Mouse (Mus musculus) neural tube, embryonic 12.5 days (tissue): ENCODE results near the gene Uba52. TPM values are rescaled to one million over a fixed set of nuclear protein-coding genes. Genes with fewer than 3 reads are reported as not detected.

ENCODE experiments used
- ATAC-seq: fragments of 200-750 bp; cut with Nextera tagmentation; 2 replicates; pipeline ENCODE4 v1.8.0; 2017; ENCODE audit warnings: low read depth, mild to moderate bottlenecking, moderate TSS enrichment, moderate library complexity; ENCODE audit not compliant: low FRiP score
- H3K27ac ChIP-seq: fragments of 300-500 bp; sonication (generic); 2 replicates; pipeline ENCODE4 v1.5.1; 2016
- H3K27me3 ChIP-seq: fragments of 300-500 bp; sonication (generic); replicated peaks from 2 replicates; pipeline ENCODE4 v1.6.1; 2016; ENCODE audit warnings: mild to moderate bottlenecking
- H3K36me3 ChIP-seq: fragments of 300-500 bp; sonication (generic); 2 replicates; pipeline ENCODE4 v1.6.1; 2016; ENCODE audit warnings: mild to moderate bottlenecking
- H3K4me1 ChIP-seq: fragments of 300-500 bp; sonication (generic); 2 replicates; pipeline ENCODE4 v1.6.1; 2016
- H3K4me2 ChIP-seq: fragments of 300-500 bp; sonication (generic); replicated peaks from 2 replicates; pipeline ENCODE4 v1.6.1; 2016; ENCODE audit warnings: mild to moderate bottlenecking
- H3K4me3 ChIP-seq: fragments of 300-500 bp; sonication (generic); 2 replicates; pipeline ENCODE4 v1.5.1; 2016
- H3K9ac ChIP-seq: fragments of 300-500 bp; sonication (generic); 2 replicates; pipeline ENCODE4 v1.6.1; 2016; ENCODE audit warnings: mild to moderate bottlenecking
- H3K9me3 ChIP-seq: fragments of 300-500 bp; sonication (generic); 2 replicates; pipeline ENCODE4 v1.6.1; 2016; ENCODE audit warnings: mild to moderate bottlenecking
- WGBS: fragments of 180-500 bp; shearing (Covaris S2); methylation state at CpG from one replicate; pipeline ENCODE4 v1.1.7; 2016; 5-methylcytosine and 5-hydroxymethylcytosine counted together
- polyA plus RNA-seq: library from polyadenylated mRNA; unstranded; fragments of >200 nt; fragmentation: Nextera tagmentation; extraction: Ambion mirVana; gene quantifications from 2 replicates; pipeline ENCODE4 v1.2.1, GENCODE M21; 2016

Gene Uba52
- polyA plus RNA-seq, 1 experiment from 2014 or later, result 781 TPM

DNA sequence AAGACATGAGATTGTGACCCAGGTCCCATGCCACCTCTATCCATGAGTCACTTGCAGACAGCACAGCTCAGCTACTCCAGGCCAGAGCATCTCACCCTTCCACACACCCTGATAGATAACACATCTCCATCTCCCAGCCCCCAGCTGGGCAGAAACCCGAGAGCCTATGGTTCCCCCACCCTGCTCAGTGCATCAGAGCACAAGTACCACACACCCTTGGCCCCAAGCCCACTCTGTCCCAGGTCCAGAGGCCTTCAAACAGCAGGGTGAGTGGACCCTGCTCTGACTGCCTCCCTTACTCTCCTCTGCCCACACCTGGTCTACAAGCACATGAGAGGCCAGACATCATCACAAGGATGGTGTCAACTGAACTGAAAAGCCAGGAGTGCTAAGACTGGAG lies 42.7 kb downstream of the Uba52 start:
- no peak overlapping the region for H3K4me3 ChIP-seq
- H3K27me3 ChIP-seq, result no peaks in the 10 kb centered on the region
- H3K4me1 ChIP-seq, result no peaks in the 10 kb centered on the region
- no peak for ATAC-seq
- no peak overlapping the region for H3K4me2 ChIP-seq
- no peak overlapping the region for H3K27ac ChIP-seq
- no peaks in the 10 kb centered on the region for H3K36me3 ChIP-seq
- 84% methylated on average over 1 of the region's 1 CpGs for WGBS
- no peaks in the 10 kb centered on the region for H3K9me3 ChIP-seq
- no peak overlapping the region for H3K9ac ChIP-seq

DNA sequence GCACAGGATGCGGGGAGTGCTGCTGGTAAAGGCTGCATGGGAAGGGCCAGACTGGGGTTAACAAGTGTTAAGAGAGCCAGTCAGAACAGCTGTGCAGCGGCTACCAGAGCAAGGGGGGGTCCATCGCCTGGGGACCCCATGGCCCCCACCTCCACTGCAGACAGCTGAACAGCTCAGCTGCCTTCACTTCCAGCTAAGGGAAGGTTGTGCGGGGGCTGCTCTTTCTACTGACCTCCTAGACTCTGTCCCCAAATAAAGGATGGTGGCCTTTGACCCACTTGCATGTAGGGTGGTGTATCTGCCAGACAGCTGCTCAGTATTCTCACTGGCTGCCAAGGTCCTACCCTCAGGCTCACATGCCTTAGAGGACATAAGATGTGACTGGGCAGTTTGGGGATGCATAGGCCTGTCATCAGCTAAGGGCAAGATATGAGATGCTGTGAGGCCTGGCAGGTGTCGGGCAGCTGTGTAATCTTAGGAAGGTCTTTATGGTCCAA lies 43.3 kb downstream of the Uba52 start:
- H3K36me3 ChIP-seq, result no peaks in the 10 kb centered on the region
- H3K27me3 ChIP-seq, result no peaks in the 10 kb centered on the region
- ATAC-seq, result no peak
- no peak overlapping the region for H3K4me3 ChIP-seq
- no peak overlapping the region for H3K27ac ChIP-seq
- H3K9me3 ChIP-seq, result no peaks in the 10 kb centered on the region
- WGBS, result 76% methylated on average over 5 of the region's 5 CpGs
- H3K4me1 ChIP-seq, result no peaks in the 10 kb centered on the region
- H3K4me2 ChIP-seq, result no peak overlapping the region
- no peak overlapping the region for H3K9ac ChIP-seq

DNA sequence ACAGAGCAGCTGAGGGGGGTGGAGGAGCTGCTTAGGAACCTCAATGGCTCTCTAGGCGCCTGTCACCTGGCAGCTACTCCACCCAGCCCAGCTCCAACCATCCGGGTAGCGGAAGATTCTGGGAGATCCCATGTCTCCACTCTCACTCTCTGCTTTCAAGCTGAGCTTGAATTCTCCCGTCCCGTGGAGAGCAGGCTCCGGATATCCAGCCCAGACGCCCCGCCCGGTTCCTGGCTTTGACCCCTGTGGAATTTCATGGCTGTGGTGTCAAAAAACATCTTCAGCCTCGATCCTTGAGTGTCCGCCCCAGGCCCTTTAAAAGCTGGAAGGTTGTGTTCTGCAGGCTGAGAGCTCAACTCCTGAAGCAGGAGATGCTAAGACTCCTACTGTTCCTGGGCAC lies 43.8 kb downstream of the Uba52 start:
- no peak for ATAC-seq
- Histone ChIP-seq H3K27me3 (no peaks in the 10 kb centered on the region), H3K9ac (no peak overlapping the region), H3K4me2 (no peak overlapping the region), H3K4me3 (no peak overlapping the region), H3K9me3 (no peaks in the 10 kb centered on the region), H3K27ac (no peak overlapping the region), H3K36me3 (no peaks in the 10 kb centered on the region), H3K4me1 (no peaks in the 10 kb centered on the region)
- 80% methylated on average over 11 of the region's 11 CpGs for WGBS

DNA sequence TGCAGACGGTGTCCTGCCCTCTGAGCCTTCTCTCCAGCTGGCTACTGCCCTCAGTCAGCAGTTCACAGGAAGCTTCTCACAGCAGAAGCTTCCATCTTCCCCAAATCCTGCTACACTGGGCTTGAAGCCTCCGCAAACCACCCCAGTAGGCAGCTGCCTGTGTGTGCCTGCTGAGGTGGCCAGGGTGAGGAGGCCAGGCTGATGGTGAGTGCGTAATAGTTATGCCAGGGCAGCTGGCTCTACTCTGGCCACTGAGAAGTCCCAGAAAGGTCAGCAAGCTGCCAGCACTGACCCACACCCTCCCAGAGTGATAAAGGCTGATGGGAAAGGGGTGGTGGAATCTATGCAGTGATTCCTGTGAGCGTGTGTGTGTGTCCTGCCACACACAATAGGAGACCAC lies 44.3 kb downstream of the Uba52 start:
- no peaks in the 10 kb centered on the region for H3K9me3 ChIP-seq
- 82% methylated on average over 4 of the region's 4 CpGs for WGBS
- H3K27ac ChIP-seq, result no peak overlapping the region
- no peak for ATAC-seq
- no peak overlapping the region for H3K4me3 ChIP-seq
- no peaks in the 10 kb centered on the region for H3K36me3 ChIP-seq
- no peaks in the 10 kb centered on the region for H3K27me3 ChIP-seq
- H3K4me1 ChIP-seq, result no peaks in the 10 kb centered on the region
- H3K4me2 ChIP-seq, result no peak overlapping the region
- no peak overlapping the region for H3K9ac ChIP-seq

DNA sequence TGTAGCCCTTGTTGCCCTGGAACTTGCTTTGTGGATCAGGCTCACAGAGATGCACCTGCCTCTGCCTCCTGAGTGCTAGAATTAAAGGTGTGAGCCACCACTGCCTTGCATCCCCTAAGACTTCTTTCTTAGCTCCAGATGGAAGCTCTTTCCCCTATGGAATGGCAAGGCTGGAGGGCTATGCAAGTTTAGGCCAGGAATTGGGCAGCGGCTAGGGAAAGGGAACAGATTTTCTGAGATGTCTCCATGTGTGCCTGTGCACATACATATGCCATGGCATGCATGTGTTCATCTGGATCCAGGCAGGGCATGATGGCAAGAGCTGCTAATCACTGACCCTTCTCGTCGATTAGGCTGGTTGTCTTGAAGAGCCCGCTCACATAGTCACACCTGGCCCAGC lies 44.9 kb downstream of the Uba52 start:
- H3K36me3 ChIP-seq, result no peaks in the 10 kb centered on the region
- no peaks in the 10 kb centered on the region for H3K4me1 ChIP-seq
- ATAC-seq, result no peak
- no peaks in the 10 kb centered on the region for H3K27me3 ChIP-seq
- H3K9ac ChIP-seq, result no peak overlapping the region
- WGBS, result 95% methylated on average over 4 of the region's 4 CpGs
- H3K27ac ChIP-seq, result no peak overlapping the region
- H3K9me3 ChIP-seq, result no peaks in the 10 kb centered on the region
- H3K4me2 ChIP-seq, result no peak overlapping the region
- H3K4me3 ChIP-seq, result no peak overlapping the region

GRCm38 (mm10) chr8:70464162-70464561 lies 46.4 kb downstream of the Uba52 start:
- Histone ChIP-seq H3K27me3 (no peaks in the 10 kb centered on the region), H3K27ac (no peak overlapping the region), H3K4me2 (no peak overlapping the region), H3K9ac (no peak overlapping the region), H3K4me3 (no peak overlapping the region), H3K9me3 (no peaks in the 10 kb centered on the region), H3K4me1 (no peaks in the 10 kb centered on the region), H3K36me3 (no peaks in the 10 kb centered on the region; the same call in 1 of the 2 replicates)
- ATAC-seq, result no peak
- WGBS, result 95% methylated on average over 6 of the region's 6 CpGs

- Histone ChIP-seq H3K4me1 (no peaks in the 10 kb centered on the region), H3K4me2 (no peak overlapping the region), H3K36me3 (no peaks in the 10 kb centered on the region; the same call in 1 of the 2 replicates), H3K4me3 (no peak overlapping the region), H3K27me3 (no peaks in the 10 kb centered on the region), H3K27ac (no peak overlapping the region), H3K9ac (no peak overlapping the region), H3K9me3 (no peaks in the 10 kb centered on the region)
- WGBS, result 71% methylated on average over 4 of the region's 4 CpGs
- no peak for ATAC-seq
Observed at GRCm38 (mm10) chr8:70463306-70463705, 47.3 kb downstream of the Uba52 start.

DNA sequence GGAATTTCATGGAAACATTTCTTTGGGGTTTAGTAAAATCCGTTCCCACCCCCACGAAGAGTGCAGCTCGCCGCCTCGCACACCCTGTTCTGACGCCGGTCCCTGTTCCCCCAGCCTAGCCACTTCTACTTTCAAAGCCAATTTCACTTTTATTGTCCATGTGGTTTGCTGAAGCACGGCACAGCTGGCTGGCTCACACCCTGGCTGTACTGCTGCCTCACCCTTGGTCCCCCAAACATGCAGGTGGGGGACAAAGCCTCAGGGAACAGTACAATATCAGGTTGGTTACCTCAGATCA lies 48.1 kb downstream of the Uba52 start:
- WGBS, result 84% methylated on average over 8 of the region's 8 CpGs
- no peak overlapping the region for H3K27ac ChIP-seq
- no peaks in the 10 kb centered on the region for H3K27me3 ChIP-seq
- H3K9me3 ChIP-seq, result no peaks in the 10 kb centered on the region
- no peak overlapping the region for H3K4me3 ChIP-seq
- no peaks in the 10 kb centered on the region; the same call in 1 of the 2 replicates for H3K36me3 ChIP-seq
- no peak overlapping the region for H3K9ac ChIP-seq
- H3K4me2 ChIP-seq, result no peak overlapping the region
- ATAC-seq, result no peak
- no peaks in the 10 kb centered on the region for H3K4me1 ChIP-seq

- no peak overlapping the region for H3K4me3 ChIP-seq
- 86% methylated on average over 16 of the region's 16 CpGs for WGBS
- no peaks in the 10 kb centered on the region; the same call in 1 of the 2 replicates for H3K36me3 ChIP-seq
- H3K27me3 ChIP-seq, result no peaks in the 10 kb centered on the region
- no peak overlapping the region for H3K27ac ChIP-seq
- no peaks in the 10 kb centered on the region for H3K9me3 ChIP-seq
- no peak for ATAC-seq
- H3K9ac ChIP-seq, result no peak overlapping the region
- H3K4me2 ChIP-seq, result no peak overlapping the region
- H3K4me1 ChIP-seq, result no peaks in the 10 kb centered on the region
Observed at GRCm38 (mm10) chr8:70461765-70462515, 48.7 kb downstream of the Uba52 start.

DNA sequence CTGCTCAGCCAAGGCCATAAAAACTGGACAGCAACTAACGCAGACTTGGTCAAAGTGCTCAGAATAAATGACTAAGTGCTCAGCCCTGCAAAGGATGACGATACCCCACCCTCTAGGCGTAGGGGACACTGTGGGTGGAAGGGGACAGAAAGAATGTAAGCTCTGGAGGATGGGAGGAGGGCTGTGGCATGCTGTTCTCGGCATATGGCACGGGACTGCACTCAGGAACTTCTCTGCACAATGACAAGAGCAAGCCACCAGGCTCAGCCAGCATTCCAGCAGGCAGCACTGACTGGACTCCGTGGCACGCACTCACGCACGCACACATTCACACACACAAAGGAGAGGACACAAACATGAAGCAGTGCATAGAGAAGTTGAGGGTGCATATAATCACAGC lies 50.0 kb downstream of the Uba52 start:
- Histone ChIP-seq H3K4me2 (no peak overlapping the region), H3K9me3 (no peaks in the 10 kb centered on the region), H3K27me3 (no peaks in the 10 kb centered on the region), H3K27ac (no peak overlapping the region), H3K9ac (no peak overlapping the region), H3K36me3 (no peaks in the 10 kb centered on the region; the same call in 1 of the 2 replicates), H3K4me3 (no peak overlapping the region), H3K4me1 (no peaks in the 10 kb centered on the region)
- no peak for ATAC-seq
- 75% methylated on average over 9 of the region's 9 CpGs for WGBS

DNA sequence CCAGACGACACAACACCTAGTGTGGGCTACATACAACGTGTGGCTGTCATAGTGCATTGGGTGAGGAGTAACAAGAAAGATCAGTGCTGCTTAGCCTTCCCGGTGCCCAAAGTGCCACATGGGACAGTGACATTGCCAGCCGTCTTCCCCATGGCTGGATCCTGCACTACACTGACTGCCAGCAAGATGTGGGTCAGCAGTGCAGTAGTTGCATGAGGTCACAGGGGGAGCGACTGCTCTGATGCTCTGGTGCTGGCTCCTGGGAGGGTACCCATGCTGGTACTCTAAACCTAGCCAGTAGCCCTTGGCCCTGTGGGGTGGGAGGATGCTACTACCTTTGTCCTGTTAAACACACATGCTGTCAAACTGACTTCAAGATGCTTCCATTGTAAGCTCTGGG lies 50.4 kb downstream of the Uba52 start:
- no peak for ATAC-seq
- 92% methylated on average over 5 of the region's 5 CpGs for WGBS
- H3K4me3 ChIP-seq, result no peak overlapping the region

GRCm38 (mm10) chr8:70459636-70460035 lies 51.0 kb downstream of the Uba52 start:
- Histone ChIP-seq H3K4me2 (no peak overlapping the region), H3K9ac (no peak overlapping the region), H3K4me1 (no peaks in the 10 kb centered on the region), H3K4me3 (no peak overlapping the region), H3K27me3 (no peaks in the 10 kb centered on the region), H3K9me3 (no peaks in the 10 kb centered on the region), H3K27ac (no peak overlapping the region), H3K36me3 (no peaks in the 10 kb centered on the region; the same call in 1 of the 2 replicates)
- 98% methylated on average over 2 of the region's 2 CpGs for WGBS
- no peak for ATAC-seq

More for the DNA sequence above, 50.4 kb downstream of the Uba52 start:
- no peak overlapping the region for H3K27ac ChIP-seq
- no peaks in the 10 kb centered on the region; the same call in 1 of the 2 replicates for H3K36me3 ChIP-seq
- no peaks in the 10 kb centered on the region for H3K27me3 ChIP-seq
- no peaks in the 10 kb centered on the region for H3K9me3 ChIP-seq
- H3K9ac ChIP-seq, result no peak overlapping the region
- no peaks in the 10 kb centered on the region for H3K4me1 ChIP-seq
- H3K4me2 ChIP-seq, result no peak overlapping the region

GRCm38 (mm10) chr8:70458462-70458861 lies 52.1 kb downstream of the Uba52 start:
- WGBS, result 79% methylated on average over 3 of the region's 3 CpGs
- no peak overlapping the region for H3K9ac ChIP-seq
- no peaks in the 10 kb centered on the region for H3K9me3 ChIP-seq
- no peaks in the 10 kb centered on the region for H3K4me1 ChIP-seq
- H3K27ac ChIP-seq, result no peak overlapping the region
- H3K36me3 ChIP-seq, result no peaks in the 10 kb centered on the region; the same call in 1 of the 2 replicates
- no peak for ATAC-seq
- no peak overlapping the region for H3K4me3 ChIP-seq
- H3K4me2 ChIP-seq, result no peak overlapping the region
- H3K27me3 ChIP-seq, result no peaks in the 10 kb centered on the region; the same call in 1 of the 2 replicates
